Mouse (Mus musculus) small intestine, adult 2 months (tissue): ENCODE results near the gene Rita1. TPM values are rescaled to one million over a fixed set of nuclear protein-coding genes. Genes with fewer than 3 reads are reported as not detected.

Experiments
- H3K27ac ChIP-seq: fragments of 200-500 bp; 2 replicates; pipeline ENCODE4 v1.5.1; 2012; ENCODE audit warnings: low read depth, low read length, control low read depth, inconsistent platforms; ENCODE audit not compliant: insufficient read depth
- H3K27me3 ChIP-seq: fragments of 200-500 bp; 2 replicates; pipeline ENCODE4 v1.6.1; 2012; ENCODE audit warnings: mild to moderate bottlenecking, moderate library complexity, low read length, inconsistent platforms; ENCODE audit not compliant: control insufficient read depth, insufficient read depth
- H3K36me3 ChIP-seq: fragments of 200-500 bp; 2 replicates; pipeline ENCODE4 v1.6.1; 2012; ENCODE audit warnings: mild to moderate bottlenecking, low read length, control low read depth, inconsistent platforms; ENCODE audit not compliant: control insufficient read depth, insufficient read depth
- H3K4me1 ChIP-seq: fragments of 200-500 bp; 2 replicates; pipeline ENCODE4 v1.6.1; 2012; ENCODE audit warnings: low read length, inconsistent platforms, mixed read lengths; ENCODE audit not compliant: control insufficient read depth, insufficient read depth, insufficient read length
- H3K4me3 ChIP-seq: fragments of 200-500 bp; 2 replicates; pipeline ENCODE4 v1.5.1; 2012; ENCODE audit warnings: low read depth, mild to moderate bottlenecking, control low read depth, inconsistent platforms, low read length, moderate library complexity
- CTCF ChIP-seq: fragments of 200-500 bp; IDR thresholded peaks from 2 replicates; pipeline ENCODE4 v1.5.1; 2012; ENCODE audit warnings: low read depth, mild to moderate bottlenecking, control low read depth, inconsistent platforms, low read length, moderate library complexity, mixed read lengths; ENCODE audit not compliant: insufficient replicate concordance, insufficient read length; ENCODE audit errors: extremely low read depth
- POLR2A ChIP-seq: fragments of 200-500 bp; IDR thresholded peaks from 2 replicates; pipeline ENCODE4 v1.6.1; 2012; ENCODE audit warnings: low read depth, mild to moderate bottlenecking, control low read depth, inconsistent platforms, low read length, moderate library complexity
- WGBS: fragments of 180-500 bp; shearing (Covaris S2); methylation state at CpG from one replicate; pipeline ENCODE4 v1.1.7; 2018; 5-methylcytosine and 5-hydroxymethylcytosine counted together
- polyA plus RNA-seq: library from polyadenylated mRNA; depleted of rRNA; stranded (reverse); fragments of >200 nt; gene quantifications from 2 replicates; pipeline ENCODE4 v1.2.3, GENCODE M21; 2012

Rita1 gene
- polyA plus RNA-seq, 1 experiment = 12.1 TPM

- Histone ChIP-seq H3K4me1 (peaks cover 48% of the 10 kb centered on the region), H3K36me3 (no peaks in the 10 kb centered on the region), H3K27ac (no peak overlapping the region), H3K27me3 (no peaks in the 10 kb centered on the region), H3K4me3 (no peak overlapping the region)
- no peak for TF ChIP-seq POLR2A
- no peak for TF ChIP-seq CTCF
- WGBS = 55% methylated on average over 15 of the region's 15 CpGs
These were observed 47.1 kb downstream of the Rita1 start for GRCm38 (mm10) chr5:120565171-120565905.

- TF ChIP-seq CTCF (no peak), POLR2A (no peak)
- Histone ChIP-seq H3K27ac (peak overlapping the region; percentile 47), H3K4me3 (no peak overlapping the region), H3K4me1 (peaks cover 46% of the 10 kb centered on the region), H3K27me3 (no peaks in the 10 kb centered on the region), H3K36me3 (0 out of 2 replicates have a peak, but pooled peaks cover 2% of the 10 kb centered on the region)
- WGBS = 30% methylated on average over 4 of the region's 4 CpGs
These were observed 48.5 kb downstream of the Rita1 start for GRCm38 (mm10) chr5:120563914-120564311.

DNA sequence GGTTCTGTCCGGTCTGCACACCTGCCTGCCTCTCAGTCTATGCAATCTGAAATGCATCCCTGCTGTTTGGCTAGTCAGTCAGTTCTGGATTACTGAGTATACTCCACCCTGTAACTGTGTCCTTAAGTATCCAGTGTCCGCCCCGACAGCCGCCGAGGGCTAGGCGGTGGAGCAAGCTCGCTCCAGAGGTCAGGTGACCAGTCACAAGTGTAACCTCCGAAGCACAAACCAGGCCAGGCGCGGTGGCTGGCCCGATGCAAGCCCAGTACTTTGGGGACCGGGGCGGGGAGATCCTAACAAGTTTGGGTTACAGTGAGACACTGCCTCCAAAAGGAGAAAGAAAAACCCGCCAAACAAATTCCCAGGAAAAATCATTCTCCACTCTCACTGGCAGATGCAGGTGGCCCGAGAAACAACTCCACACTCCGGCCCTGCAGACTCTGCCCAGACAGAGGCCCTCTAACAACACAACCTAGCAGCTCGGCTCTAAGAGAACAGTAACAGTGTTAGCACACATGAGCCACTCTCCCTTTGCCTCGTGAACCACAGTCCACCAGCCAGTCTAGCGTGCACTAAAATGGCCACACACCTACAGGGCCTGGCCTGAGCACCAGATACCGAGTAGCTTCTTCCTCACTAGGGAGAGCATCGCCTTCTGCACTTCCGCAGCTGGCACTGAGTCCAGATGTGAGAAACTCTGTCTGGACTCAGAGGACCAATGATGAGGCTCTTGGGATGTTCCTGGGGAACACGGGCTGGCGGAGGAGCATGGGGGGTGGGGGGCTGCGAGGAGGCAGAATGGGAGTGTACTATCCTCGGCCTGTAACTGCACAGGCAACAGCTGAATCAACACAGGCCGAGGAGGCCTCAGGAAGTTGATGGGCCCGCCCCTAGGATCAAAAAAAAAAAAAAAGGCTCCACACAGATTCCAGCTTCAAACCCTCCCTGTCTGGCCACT lies 49.2 kb downstream of the Rita1 start:
- Histone ChIP-seq H3K27me3 (no peaks in the 10 kb centered on the region), H3K27ac (peak overlapping the region; percentile 39), H3K36me3 (0 out of 2 replicates have a peak, but pooled peaks cover 2% of the 10 kb centered on the region), H3K4me1 (peaks cover 45% of the 10 kb centered on the region), H3K4me3 (no peak overlapping the region)
- WGBS = 52% methylated on average over 28 of the region's 28 CpGs
- TF ChIP-seq POLR2A = no peak
- no peak for TF ChIP-seq CTCF

DNA sequence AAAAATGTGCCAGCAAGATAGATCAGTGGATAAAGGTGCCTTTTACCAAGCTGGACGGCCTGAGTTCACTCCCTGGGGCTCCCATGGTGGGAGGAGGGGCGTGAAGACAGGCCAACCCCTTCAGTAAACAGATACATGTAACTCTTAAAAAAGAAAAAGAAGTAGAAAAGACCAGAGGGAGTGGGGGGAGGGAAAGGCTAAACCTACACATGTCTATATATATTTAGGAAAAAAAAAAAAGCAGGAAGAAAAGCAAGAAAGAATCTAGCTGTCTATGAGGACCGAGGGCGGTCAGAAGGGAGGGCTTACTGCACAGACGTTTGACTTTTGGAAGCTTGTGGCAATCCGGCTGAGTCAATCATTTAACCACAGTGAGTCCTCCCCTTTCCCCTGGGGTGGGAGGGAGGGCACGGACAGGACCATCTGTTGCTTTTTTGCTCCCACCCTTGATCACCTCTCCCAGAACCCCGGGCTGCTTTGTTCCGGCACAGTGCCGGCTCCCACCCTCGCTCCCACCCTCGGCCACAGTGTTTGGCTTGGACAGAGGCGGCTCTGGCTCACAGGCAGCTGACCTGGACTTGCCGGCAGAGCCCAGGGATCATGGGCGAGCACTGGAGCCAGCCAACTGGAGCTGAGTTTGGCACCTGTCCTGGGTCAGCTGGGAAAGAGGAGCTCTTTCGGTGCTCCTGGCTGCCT lies 51.6 kb downstream of the Rita1 start:
- H3K27ac ChIP-seq = 0 out of 2 replicates have a peak overlapping the region, but pooled peaks have one; percentile 27
- no peak for TF ChIP-seq CTCF
- peaks cover 24% of the 10 kb centered on the region for H3K4me1 ChIP-seq
- WGBS = 5% methylated on average over 16 of the region's 16 CpGs
- H3K36me3 ChIP-seq = peaks cover 12% of the 10 kb centered on the region; the same call in 1 of the 2 replicates
- H3K27me3 ChIP-seq = no peaks in the 10 kb centered on the region
- H3K4me3 ChIP-seq = peak overlapping the region; percentile 12

- Histone ChIP-seq H3K4me3 (no peak overlapping the region), H3K4me1 (peaks cover 20% of the 10 kb centered on the region), H3K27ac (no peak overlapping the region), H3K36me3 (peaks cover 17% of the 10 kb centered on the region), H3K27me3 (no peaks in the 10 kb centered on the region)
- 54% methylated on average over 9 of the region's 9 CpGs for WGBS
- TF ChIP-seq POLR2A (no peak), CTCF (no peak)
These were observed 52.2 kb downstream of the Rita1 start for GRCm38 (mm10) chr5:120560129-120560615.

DNA sequence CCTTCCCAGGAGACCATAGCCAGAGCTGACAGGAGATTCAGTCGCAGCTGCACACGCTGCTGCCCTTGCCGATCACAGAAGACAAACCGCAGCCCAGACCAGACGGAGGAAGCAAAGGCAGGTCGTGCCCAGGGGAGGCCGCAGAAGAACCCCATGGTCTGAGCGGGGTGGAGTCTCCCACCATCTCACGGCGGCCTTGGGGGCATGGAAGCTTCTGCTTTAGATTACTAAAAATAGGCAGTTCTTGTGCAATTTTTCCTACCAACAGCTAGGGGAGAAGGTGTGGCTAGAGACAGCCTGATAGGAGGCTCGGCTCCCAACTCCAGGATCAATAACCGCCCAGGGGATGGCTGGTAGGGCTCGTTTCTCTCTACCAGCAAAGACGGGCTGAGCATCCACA lies 53.6 kb downstream of the Rita1 start:
- peaks cover 28% of the 10 kb centered on the region for H3K36me3 ChIP-seq
- H3K4me1 ChIP-seq = peaks cover 16% of the 10 kb centered on the region
- TF ChIP-seq POLR2A = no peak
- no peak for TF ChIP-seq CTCF
- WGBS = 81% methylated on average over 14 of the region's 14 CpGs
- no peak overlapping the region for H3K4me3 ChIP-seq
- no peaks in the 10 kb centered on the region for H3K27me3 ChIP-seq
- no peak overlapping the region for H3K27ac ChIP-seq
